Mouse (Mus musculus) limb, embryonic 13.5 days (tissue): Measurements from ENCODE around the gene Ptrhd1. TPM values are rescaled to one million over a fixed set of nuclear protein-coding genes. Genes with fewer than 3 reads are reported as not detected.
A peak's percentile ranks its signal among the peaks of the same experiment; 100 is the strongest.

Experiments
- ATAC-seq: fragments of 200-750 bp; cut with Nextera tagmentation; 2 replicates; pipeline ENCODE4 v1.8.0; 2017; ENCODE audit warnings: low read depth, moderate number of reproducible peaks, moderate TSS enrichment; ENCODE audit not compliant: low FRiP score
- H3K27ac ChIP-seq: fragments of 300-500 bp; sonication (generic); 2 replicates; pipeline ENCODE4 v1.5.1; 2015; ENCODE audit warnings: inconsistent platforms, mild to moderate bottlenecking, moderate library complexity
- H3K27me3 ChIP-seq: fragments of 300-500 bp; sonication (generic); 2 replicates; pipeline ENCODE4 v1.6.1; 2015; ENCODE audit warnings: mild to moderate bottlenecking, inconsistent platforms
- H3K36me3 ChIP-seq: fragments of 300-500 bp; sonication (generic); 2 replicates; pipeline ENCODE4 v1.6.1; 2015; ENCODE audit warnings: inconsistent platforms, mild to moderate bottlenecking, moderate library complexity
- H3K4me1 ChIP-seq: fragments of 300-500 bp; sonication (generic); 2 replicates; pipeline ENCODE4 v1.6.1; 2015; ENCODE audit warnings: inconsistent platforms
- H3K4me2 ChIP-seq: fragments of 300-500 bp; sonication (generic); replicated peaks from 2 replicates; pipeline ENCODE4 v1.6.1; 2015; ENCODE audit warnings: inconsistent platforms, mild to moderate bottlenecking, moderate library complexity
- H3K4me3 ChIP-seq: fragments of 300-500 bp; sonication (generic); 2 replicates; pipeline ENCODE4 v1.5.1; 2015; ENCODE audit warnings: moderate library complexity, mild to moderate bottlenecking, inconsistent platforms
- H3K9ac ChIP-seq: fragments of 300-500 bp; sonication (generic); 2 replicates; pipeline ENCODE4 v1.6.1; 2015; ENCODE audit warnings: mild to moderate bottlenecking, inconsistent platforms
- H3K9me3 ChIP-seq: fragments of 300-500 bp; sonication (generic); 2 replicates; pipeline ENCODE4 v1.6.1; 2016; ENCODE audit warnings: inconsistent platforms
- WGBS: fragments of 180-500 bp; shearing (Covaris S2); methylation state at CpG from one replicate; pipeline ENCODE4 v1.1.7; 2015; 5-methylcytosine and 5-hydroxymethylcytosine counted together
- polyA plus RNA-seq: library from polyadenylated mRNA; unstranded; fragments of >200 nt; fragmentation: Nextera tagmentation; extraction: Ambion mirVana; gene quantifications from 2 replicates; pipeline ENCODE4 v1.2.1, GENCODE M21; 2015

Gene Ptrhd1
- polyA plus RNA-seq, 1 experiment from 2014 or later: 4.3 TPM

DNA sequence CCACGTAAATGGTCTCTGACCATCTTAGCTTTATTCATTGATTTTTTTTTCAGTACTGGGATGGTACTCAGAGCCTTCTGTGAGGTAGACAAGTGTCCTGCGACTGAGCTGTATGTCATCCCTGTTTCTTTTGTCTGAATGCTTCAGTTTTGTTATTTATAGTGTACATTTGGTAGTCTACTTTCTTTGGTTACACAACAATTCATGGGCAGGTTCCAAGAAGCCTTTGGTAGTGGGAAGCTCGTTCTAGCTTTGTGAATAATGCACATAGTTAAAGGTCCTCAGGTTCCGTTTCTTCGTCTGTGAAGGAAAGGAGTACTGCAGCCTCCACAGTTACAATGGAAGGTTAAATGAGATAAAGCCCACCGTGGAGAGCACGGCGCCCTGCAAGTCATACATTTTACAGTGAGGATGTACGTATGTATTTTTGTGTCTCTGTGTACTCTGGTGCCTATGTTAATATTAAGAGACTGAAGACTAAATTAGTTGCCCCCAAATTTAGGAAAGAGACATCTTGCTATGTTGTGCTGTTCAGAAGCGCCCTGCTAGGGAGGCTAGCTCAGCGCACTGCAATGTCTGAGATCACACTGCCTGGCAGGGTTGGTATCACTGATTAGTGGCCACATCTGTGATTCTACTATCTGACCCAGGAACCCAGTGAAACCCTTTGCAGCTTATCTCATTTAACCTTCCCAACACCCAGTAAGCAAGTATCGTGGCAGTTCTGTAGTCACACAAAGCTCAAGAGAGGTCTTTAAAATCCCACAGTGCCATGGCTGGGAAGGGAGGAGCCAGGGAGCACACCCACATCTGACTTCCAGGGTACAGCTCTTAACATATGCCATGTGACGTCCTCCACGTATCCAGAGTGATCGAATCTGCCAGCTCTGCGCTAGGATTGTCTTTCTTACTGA, 19.2 kb downstream of the Ptrhd1 start:
- H3K4me1 ChIP-seq: no peaks in the 10 kb centered on the region
- H3K9me3 ChIP-seq: no peaks in the 10 kb centered on the region
- no peak overlapping the region for H3K4me3 ChIP-seq
- no peak overlapping the region for H3K9ac ChIP-seq
- ATAC-seq: no peak
- no peak overlapping the region for H3K4me2 ChIP-seq
- H3K27me3 ChIP-seq: no peaks in the 10 kb centered on the region
- H3K27ac ChIP-seq: no peak overlapping the region
- H3K36me3 ChIP-seq: peaks cover 56% of the 10 kb centered on the region
- WGBS: 89% methylated on average over 16 of the region's 16 CpGs

DNA sequence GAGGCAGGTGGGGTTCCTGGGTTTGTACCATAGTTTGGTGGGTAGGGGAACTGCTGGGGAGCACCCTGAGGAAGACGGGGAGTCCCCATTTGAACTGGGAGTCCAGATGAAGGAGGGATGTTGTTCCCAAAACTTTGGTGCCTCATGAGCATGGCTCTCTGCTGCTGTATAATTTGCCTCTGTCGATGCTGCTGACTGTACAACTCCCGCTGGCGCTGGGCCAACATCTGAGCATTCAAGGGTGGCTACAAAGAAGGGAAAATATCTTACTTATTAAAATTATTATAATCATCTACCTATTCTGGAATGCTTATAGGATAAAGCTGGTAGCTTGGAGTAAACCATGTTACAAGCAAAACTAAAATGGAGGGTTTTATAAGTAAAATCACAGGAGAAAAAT, 33.9 kb downstream of the Ptrhd1 start:
- Histone ChIP-seq H3K4me3 (no peak overlapping the region), H3K27me3 (no peaks in the 10 kb centered on the region), H3K9me3 (peaks cover 6% of the 10 kb centered on the region; the same call in 1 of the 2 replicates), H3K9ac (no peak overlapping the region), H3K36me3 (peaks cover 56% of the 10 kb centered on the region), H3K4me2 (no peak overlapping the region), H3K4me1 (no peaks in the 10 kb centered on the region), H3K27ac (no peak overlapping the region)
- WGBS: 95% methylated on average over 4 of the region's 4 CpGs
- ATAC-seq: no peak

DNA sequence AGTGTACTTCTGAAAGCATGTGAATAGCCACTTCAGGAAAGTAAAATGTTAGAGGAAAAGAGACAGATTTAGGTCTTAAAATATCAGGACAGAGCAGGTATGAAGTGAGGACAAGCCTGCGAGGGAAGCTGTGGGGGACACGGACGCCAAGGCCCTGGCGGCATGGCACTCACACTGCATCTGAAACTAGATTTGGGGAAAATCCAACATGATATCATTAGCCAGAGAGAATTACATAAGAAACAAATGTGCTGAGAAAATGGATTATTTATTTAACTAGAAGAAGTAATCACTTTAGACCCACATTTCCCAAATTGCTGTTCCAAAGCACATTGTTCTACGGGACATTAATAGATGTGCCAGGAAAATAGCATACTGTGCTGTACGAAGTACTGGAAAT, 37.3 kb downstream of the Ptrhd1 start:
- H3K27me3 ChIP-seq: no peaks in the 10 kb centered on the region
- H3K9me3 ChIP-seq: peaks cover 6% of the 10 kb centered on the region; the same call in 1 of the 2 replicates
- no peak overlapping the region for H3K4me3 ChIP-seq
- WGBS: 90% methylated on average over 6 of the region's 6 CpGs
- ATAC-seq: no peak
- H3K36me3 ChIP-seq: peaks cover 65% of the 10 kb centered on the region
- H3K4me1 ChIP-seq: no peaks in the 10 kb centered on the region
- H3K9ac ChIP-seq: no peak overlapping the region
- H3K4me2 ChIP-seq: no peak overlapping the region
- H3K27ac ChIP-seq: no peak overlapping the region

GRCm38 (mm10) chr12:4278978-4279755, 45.3 kb downstream of the Ptrhd1 start:
- H3K4me1 ChIP-seq: peaks cover 7% of the 10 kb centered on the region
- no peak for ATAC-seq
- H3K9me3 ChIP-seq: no peaks in the 10 kb centered on the region
- no peak overlapping the region for H3K9ac ChIP-seq
- no peak overlapping the region for H3K27ac ChIP-seq
- peaks cover 15% of the 10 kb centered on the region for H3K36me3 ChIP-seq
- no peaks in the 10 kb centered on the region for H3K27me3 ChIP-seq
- WGBS: 88% methylated on average over 3 of the region's 3 CpGs
- H3K4me3 ChIP-seq: no peak overlapping the region
- no peak overlapping the region for H3K4me2 ChIP-seq

DNA sequence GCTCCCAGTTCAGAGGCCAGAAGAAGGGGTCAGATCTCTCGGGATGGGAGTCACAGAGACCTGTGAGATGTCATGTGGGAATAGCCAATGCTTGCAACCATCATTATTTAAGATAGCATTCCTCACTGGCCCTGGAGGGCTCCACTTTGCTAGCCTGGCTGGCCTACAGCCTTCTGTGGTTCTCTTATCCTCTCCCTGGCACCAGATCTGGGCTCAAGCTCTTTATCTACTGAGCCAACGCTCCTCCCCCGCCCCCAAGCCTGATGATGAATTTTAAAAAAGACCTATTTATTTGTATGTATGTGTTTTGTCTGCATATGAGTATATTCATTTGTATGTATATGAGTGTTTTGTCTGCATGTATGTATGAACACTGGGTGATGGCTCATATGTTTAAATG, 46.1 kb downstream of the Ptrhd1 start:
- H3K9ac ChIP-seq: no peak overlapping the region
- ATAC-seq: no peak
- H3K27me3 ChIP-seq: no peaks in the 10 kb centered on the region
- peaks cover 10% of the 10 kb centered on the region for H3K4me1 ChIP-seq
- H3K36me3 ChIP-seq: peaks cover 9% of the 10 kb centered on the region
- no peak overlapping the region for H3K4me2 ChIP-seq
- H3K27ac ChIP-seq: no peak overlapping the region
- 91% methylated on average over 3 of the region's 3 CpGs for WGBS
- H3K4me3 ChIP-seq: no peak overlapping the region
- no peaks in the 10 kb centered on the region for H3K9me3 ChIP-seq

DNA sequence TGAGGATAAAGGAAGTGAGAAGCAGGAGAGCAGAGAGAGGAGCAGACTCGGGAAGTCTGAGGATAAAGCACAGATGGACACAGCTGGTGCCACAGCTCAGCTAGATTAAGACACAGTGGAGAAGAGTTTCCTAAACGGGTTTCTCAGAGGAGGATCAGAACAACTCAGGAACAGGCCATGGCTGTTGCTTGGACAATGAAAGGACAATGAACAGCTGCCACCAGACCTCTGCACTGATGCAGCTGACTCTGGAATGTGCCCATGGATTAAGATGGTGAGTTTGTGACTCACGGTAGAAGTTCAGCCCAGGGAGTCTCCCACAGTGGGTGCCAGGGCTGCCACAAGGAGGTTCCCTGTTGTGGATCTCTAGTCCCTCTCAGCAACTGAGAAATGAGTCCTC, 51.4 kb downstream of the Ptrhd1 start:
- no peaks in the 10 kb centered on the region for H3K27me3 ChIP-seq
- peaks cover 11% of the 10 kb centered on the region for H3K36me3 ChIP-seq
- 36% methylated on average over 3 of the region's 3 CpGs for WGBS
- H3K4me2 ChIP-seq: no peak overlapping the region
- ATAC-seq: peak; percentile 90
- H3K4me1 ChIP-seq: peaks cover 10% of the 10 kb centered on the region
- no peak overlapping the region; the same call in 1 of the 2 replicates for H3K9ac ChIP-seq
- no peaks in the 10 kb centered on the region for H3K9me3 ChIP-seq
- H3K4me3 ChIP-seq: no peak overlapping the region
- no peak overlapping the region for H3K27ac ChIP-seq

Other genes starting within 250 kb of the Ptrhd1 start
- gene Efr3b, start 195.1 kb upstream of the Ptrhd1 start, polyA plus RNA-seq: 6.0 and 6.2 TPM in 2 replicates
- gene Dnajc27, start 151.4 kb upstream of the Ptrhd1 start, polyA plus RNA-seq: 9.1 and 9.5 TPM in 2 replicates
- gene Adcy3, start 100.9 kb upstream of the Ptrhd1 start, polyA plus RNA-seq: 12.1 and 12.4 TPM in 2 replicates
- 15.6 TPM in 2 replicates for gene Cenpo, start 267 bp downstream of the Ptrhd1 start, polyA plus RNA-seq
- gene Ncoa1, start 243.2 kb downstream of the Ptrhd1 start, polyA plus RNA-seq: 9.7 and 12.0 TPM in 2 replicates